Mouse (Mus musculus) limb, embryonic 14.5 days (tissue): ENCODE measurements at regions not wholly inside any gene's neighbourhood (a gene's known extent, or its start where the extent isn't known, plus 50 kb on each side); places are given as distances from the start of the nearest gene placed in this dataset.

Experiments
- ATAC-seq: fragments of 200-750 bp; cut with Nextera tagmentation; 2 replicates; pipeline ENCODE4 v1.8.0; 2017; ENCODE audit warnings: low read depth, moderate number of reproducible peaks, moderate TSS enrichment; ENCODE audit not compliant: low FRiP score
- DNase-seq: peaks from one replicate; pipeline ENCODE4 v3.0.0-alpha.2; 2015; ENCODE audit warnings: low spot score
- H3K27ac ChIP-seq: fragments of 300-500 bp; sonication (generic); replicated peaks from 2 replicates; pipeline ENCODE4 v1.5.1; 2014; ENCODE audit warnings: low read depth, mild to moderate bottlenecking, low read length, moderate library complexity, mixed read lengths
- H3K27me3 ChIP-seq: fragments of 300-500 bp; sonication (generic); 2 replicates; pipeline ENCODE4 v1.6.1; 2014; ENCODE audit warnings: low read length, mixed read lengths; ENCODE audit not compliant: control insufficient read depth, insufficient read depth
- H3K36me3 ChIP-seq: fragments of 300-500 bp; sonication (generic); 2 replicates; pipeline ENCODE4 v1.6.1; 2014; ENCODE audit warnings: mild to moderate bottlenecking, low read length, moderate library complexity, mixed read lengths; ENCODE audit not compliant: control insufficient read depth, insufficient read depth
- H3K4me1 ChIP-seq: fragments of 300-500 bp; sonication (generic); 2 replicates; pipeline ENCODE4 v1.6.1; 2014; ENCODE audit warnings: antibody characterized with exemption, low read length, mixed read lengths; ENCODE audit not compliant: control insufficient read depth, insufficient read depth
- H3K4me2 ChIP-seq: fragments of 300-500 bp; sonication (generic); replicated peaks from 2 replicates; pipeline ENCODE4 v1.6.1; 2014; ENCODE audit warnings: low read depth, mild to moderate bottlenecking, low read length, moderate library complexity; ENCODE audit not compliant: severe bottlenecking
- H3K4me3 ChIP-seq: fragments of 300-500 bp; sonication (generic); replicated peaks from 2 replicates; pipeline ENCODE4 v1.5.1; 2014; ENCODE audit warnings: low read length
- H3K9ac ChIP-seq: fragments of 300-500 bp; sonication (generic); 2 replicates; pipeline ENCODE4 v1.6.1; 2014; ENCODE audit warnings: mild to moderate bottlenecking, low read depth, low read length, moderate library complexity; ENCODE audit not compliant: severe bottlenecking
- H3K9me3 ChIP-seq: fragments of 300-500 bp; sonication (generic); 2 replicates; pipeline ENCODE4 v1.6.1; 2016; ENCODE audit warnings: low read length; ENCODE audit not compliant: control insufficient read depth
- POLR2A ChIP-seq: fragments of 200-500 bp; IDR thresholded peaks from 2 replicates; pipeline ENCODE4 v1.8.0; 2012; ENCODE audit warnings: inconsistent platforms, mild to moderate bottlenecking, moderate library complexity, borderline replicate concordance; ENCODE audit not compliant: insufficient read depth, insufficient read length; ENCODE audit errors: extremely low read depth
- WGBS: fragments of 180-500 bp; shearing (Covaris S2); extraction: QIAGEN DNeasy Blood & Tissue Kit; methylation state at CpG from one replicate; pipeline ENCODE4 v1.1.7; 2014; 5-methylcytosine and 5-hydroxymethylcytosine counted together

GRCm38 (mm10) chr10:42071404-42072024, 53.3 kb upstream of the Armc2 start:
- TF ChIP-seq POLR2A = no peak
- Histone ChIP-seq H3K27me3 (no peaks in the 10 kb centered on the region), H3K9ac (no peak overlapping the region), H3K27ac (no peak overlapping the region), H3K4me3 (no peak overlapping the region), H3K9me3 (no peaks in the 10 kb centered on the region), H3K4me1 (peaks cover 19% of the 10 kb centered on the region), H3K36me3 (no peaks in the 10 kb centered on the region), H3K4me2 (no peak overlapping the region)
- DNase-seq = no peak
- 57% methylated on average over 7 of the region's 8 CpGs for WGBS
- ATAC-seq = no peak

GRCm38 (mm10) chr10:42070611-42071403, 52.6 kb upstream of the Armc2 start:
- Histone ChIP-seq H3K36me3 (no peaks in the 10 kb centered on the region), H3K4me3 (no peak overlapping the region), H3K27me3 (no peaks in the 10 kb centered on the region), H3K27ac (no peak overlapping the region), H3K4me2 (no peak overlapping the region), H3K9ac (no peak overlapping the region), H3K4me1 (peaks cover 19% of the 10 kb centered on the region), H3K9me3 (no peaks in the 10 kb centered on the region)
- DNase-seq (no peak), ATAC-seq (no peak)
- TF ChIP-seq POLR2A = no peak
- 28% methylated on average over 10 of the region's 10 CpGs for WGBS

- no peaks in the 10 kb centered on the region for H3K36me3 ChIP-seq
- TF ChIP-seq POLR2A = no peak
Measured at GRCm38 (mm10) chr10:42069751-42070150, 51.5 kb upstream of the Armc2 start.

GRCm38 (mm10) chr10:42068497-42068896, 50.3 kb upstream of the Armc2 start:
- DNase-seq (no peak), ATAC-seq (no peak)
- Histone ChIP-seq H3K27me3 (no peaks in the 10 kb centered on the region), H3K27ac (no peak overlapping the region), H3K4me1 (peaks cover 18% of the 10 kb centered on the region), H3K9ac (no peak overlapping the region), H3K9me3 (no peaks in the 10 kb centered on the region), H3K4me2 (no peak overlapping the region), H3K36me3 (no peaks in the 10 kb centered on the region), H3K4me3 (no peak overlapping the region)
- TF ChIP-seq POLR2A = no peak
- WGBS = 64% methylated on average over 2 of the region's 2 CpGs

More at GRCm38 (mm10) chr10:42069751-42070150, 51.5 kb upstream of the Armc2 start:
- WGBS = 84% methylated on average over 8 of the region's 8 CpGs
- no peaks in the 10 kb centered on the region for H3K9me3 ChIP-seq
- no peak overlapping the region for H3K4me3 ChIP-seq
- no peak for DNase-seq
- H3K27ac ChIP-seq = no peak overlapping the region
- no peak for ATAC-seq
- H3K4me2 ChIP-seq = no peak overlapping the region
- no peaks in the 10 kb centered on the region for H3K27me3 ChIP-seq
- no peak overlapping the region for H3K9ac ChIP-seq
- peaks cover 19% of the 10 kb centered on the region for H3K4me1 ChIP-seq
